Mouse (Mus musculus) spleen, embryonic (tissue): ENCODE results near the gene Nudt13.

Experiments used
- CTCF ChIA-PET: fragments of 350-600 bp; sonication (Branson Sonifier 250); formaldehyde crosslinking; loops from one replicate; lab custom pipeline; 2022; lab: Charles Lee

Nudt13 gene

DNA sequence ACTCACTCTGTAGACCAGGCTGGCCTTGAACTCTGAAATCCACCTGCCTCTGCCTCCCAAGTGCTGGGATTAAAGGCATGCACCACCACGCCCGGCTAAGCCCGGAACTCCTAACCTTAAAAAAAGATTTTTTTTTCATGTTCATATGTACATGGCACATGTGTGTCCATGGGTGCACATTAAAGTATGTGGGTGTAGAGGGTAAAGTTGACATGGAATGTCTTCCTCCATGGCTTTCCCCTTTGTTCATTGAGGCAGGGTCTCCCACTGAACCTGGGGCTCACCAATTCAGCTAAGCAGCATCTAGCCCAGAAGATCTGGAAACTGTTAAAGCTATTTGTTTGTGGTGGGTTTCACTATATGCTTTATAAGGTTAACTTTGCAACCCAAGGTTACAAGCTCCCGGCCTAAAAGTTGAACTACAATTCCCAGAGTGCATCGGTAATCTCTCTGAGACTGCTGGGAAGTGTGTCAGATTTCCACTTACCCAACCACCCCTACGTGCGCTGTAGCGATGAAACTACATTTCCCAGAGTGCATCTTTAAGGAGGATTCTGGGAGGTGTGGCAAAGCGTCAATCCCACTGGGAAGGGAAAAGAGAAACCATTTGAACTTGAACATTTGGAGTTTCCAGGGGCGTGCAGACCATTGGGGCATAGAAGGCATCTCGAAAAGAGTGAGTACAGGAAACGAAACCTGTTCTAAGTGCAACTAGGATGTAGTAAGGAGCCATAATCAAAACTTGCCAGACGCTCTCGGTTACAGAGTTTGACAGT lies at the start of gene Nudt13:
TSS of gene Nudt13 (plus strand) at position 581 of the 776 bp plus-strand sequence.
- CTCF ChIA-PET = interaction anchor here (0.5 to 0.6 kb wide), 2 partner anchors 69 to 83 kb away, joined by 9 to 11 read pairs; no protein-coding TSS in a partner anchor

DNA sequence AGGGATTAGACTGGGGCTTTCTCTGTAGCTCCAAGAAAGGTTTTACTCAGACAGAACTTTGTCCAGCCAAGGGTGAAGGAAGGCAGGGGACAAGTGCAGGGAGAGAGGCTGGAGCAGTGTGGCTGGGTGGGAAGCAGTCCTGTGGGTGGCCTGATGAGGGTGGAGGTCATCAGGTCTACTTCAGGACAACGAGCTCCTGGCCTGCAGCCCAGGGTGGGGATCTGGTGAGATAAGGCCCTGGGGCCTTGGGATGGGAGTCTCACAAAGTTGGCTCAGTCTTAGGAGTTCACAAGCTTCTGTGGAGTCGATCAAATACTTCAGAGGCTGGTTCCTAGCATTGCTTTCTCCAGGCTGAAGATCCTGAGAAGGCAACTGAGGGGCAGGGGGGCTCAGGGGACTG lies 49.2 kb upstream of the Nudt13 start:
- CTCF ChIA-PET = interaction anchor here (0.5 kb wide), 1 partner anchor 33 kb away, joined by 5 read pairs; no protein-coding TSS in a partner anchor

DNA sequence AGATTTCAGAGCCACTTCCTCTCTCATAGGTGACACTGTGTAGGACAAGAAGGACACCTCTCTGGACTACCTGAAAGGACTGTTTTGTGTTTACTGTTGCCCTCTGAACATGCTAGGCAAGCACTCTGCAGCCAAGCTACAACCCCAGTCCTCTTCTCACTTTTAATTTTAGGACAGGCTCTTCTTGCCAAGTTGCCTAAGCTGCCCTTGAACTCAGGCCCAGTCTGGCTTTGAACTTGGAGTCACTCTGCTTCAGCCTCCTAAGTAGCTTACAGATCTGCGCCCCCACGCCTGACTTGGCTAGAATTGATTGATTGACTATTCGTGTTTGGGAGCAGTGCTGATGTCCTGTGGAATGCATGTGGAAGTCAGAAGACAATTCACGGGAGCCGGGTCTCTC lies 48.6 kb upstream of the Nudt13 start:
- CTCF ChIA-PET = interaction anchor here (0.5 kb wide), 1 partner anchor 34 kb away, joined by 5 read pairs; no protein-coding TSS in a partner anchor

DNA sequence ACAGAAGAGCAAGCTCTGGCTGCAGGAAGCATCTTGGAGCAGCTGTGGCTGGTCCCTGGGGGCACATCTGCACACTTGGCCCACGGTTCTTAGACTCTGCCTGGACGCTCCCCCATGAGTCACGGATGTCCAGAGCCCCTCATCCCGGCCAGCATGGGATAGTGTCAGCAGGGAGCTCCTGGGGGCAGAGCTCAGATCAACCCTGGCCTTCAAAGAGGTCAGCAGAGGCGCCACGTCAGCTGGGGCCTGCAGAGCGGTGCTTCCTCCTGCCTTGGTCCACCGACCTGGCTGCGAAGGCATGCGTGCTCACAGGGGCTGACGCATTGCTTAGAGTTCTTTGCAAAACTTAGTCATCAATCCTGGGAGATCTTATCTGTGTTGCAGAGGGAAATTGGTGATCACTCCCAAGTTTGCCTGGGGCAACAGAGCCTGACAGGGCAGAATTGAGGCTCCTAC lies 47.7 kb upstream of the Nudt13 start:
- CTCF ChIA-PET = no interaction called here

DNA sequence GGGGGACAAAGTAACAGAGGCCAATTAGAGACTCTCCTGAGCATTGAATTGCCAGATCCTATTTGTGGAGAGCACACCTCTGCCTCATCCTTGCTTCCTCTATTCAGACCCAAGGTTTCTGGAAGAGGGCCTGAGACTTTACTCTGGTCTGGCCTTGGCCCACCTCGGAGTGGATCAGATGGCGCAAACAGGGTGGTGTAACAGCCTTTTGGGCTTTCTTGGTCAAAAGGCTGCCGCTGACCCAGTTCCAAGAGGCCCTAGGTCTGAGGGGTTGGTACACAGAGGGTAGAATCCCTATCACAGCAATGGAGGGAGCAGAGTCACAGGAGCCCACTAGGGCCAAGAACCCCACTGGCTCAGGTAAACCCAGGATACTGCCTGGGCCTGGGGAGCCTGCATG lies 46.5 kb upstream of the Nudt13 start:
- CTCF ChIA-PET = no interaction called here

DNA sequence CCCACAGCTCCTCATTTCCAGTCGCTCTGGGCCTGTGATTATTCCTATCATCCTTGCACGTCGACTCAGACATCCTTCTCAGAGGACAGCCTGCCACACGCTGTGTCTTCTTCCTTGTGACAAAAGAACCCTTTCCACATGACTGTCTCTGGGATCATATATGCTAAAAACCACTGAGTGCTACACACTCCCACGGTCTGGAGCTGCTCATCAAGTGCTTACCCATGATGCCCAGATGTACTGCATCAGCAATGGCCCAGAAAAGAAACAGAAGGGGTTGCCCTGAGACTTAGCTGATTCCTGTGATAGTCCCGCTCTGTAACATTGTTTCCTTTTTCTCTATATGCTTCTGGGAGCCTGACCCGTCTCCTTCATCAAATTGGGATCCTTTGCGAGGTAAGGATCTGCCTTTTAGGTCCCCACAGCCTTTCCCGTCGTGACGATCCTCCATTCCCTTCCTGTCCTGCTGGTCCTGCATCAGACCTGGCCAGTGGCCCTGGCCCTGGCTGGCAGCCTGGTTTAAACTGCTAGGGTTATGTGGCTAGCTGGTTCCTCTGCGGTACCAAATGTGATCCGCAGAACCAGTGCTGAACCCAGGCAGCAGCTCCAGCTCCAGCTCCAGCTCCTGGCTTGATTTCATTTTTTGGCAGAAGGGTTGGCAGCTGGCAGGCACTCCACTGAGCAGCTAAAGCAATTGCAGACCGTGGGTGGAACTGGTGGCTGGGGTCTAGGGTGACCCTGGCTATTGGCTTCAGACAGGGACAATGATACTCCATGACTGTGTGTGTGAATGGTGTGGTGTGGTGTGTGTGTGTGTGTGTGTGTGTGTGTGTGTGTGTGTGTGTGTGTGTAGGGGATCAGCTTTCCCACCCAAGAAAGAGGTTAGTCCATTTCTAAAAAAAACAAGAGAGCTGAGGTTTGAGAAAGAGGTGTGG lies 44.0 kb upstream of the Nudt13 start:
- CTCF ChIA-PET = interaction anchor here (0.6 kb wide), 1 partner anchor 489 kb away, joined by 4 read pairs; no protein-coding TSS in a partner anchor

DNA sequence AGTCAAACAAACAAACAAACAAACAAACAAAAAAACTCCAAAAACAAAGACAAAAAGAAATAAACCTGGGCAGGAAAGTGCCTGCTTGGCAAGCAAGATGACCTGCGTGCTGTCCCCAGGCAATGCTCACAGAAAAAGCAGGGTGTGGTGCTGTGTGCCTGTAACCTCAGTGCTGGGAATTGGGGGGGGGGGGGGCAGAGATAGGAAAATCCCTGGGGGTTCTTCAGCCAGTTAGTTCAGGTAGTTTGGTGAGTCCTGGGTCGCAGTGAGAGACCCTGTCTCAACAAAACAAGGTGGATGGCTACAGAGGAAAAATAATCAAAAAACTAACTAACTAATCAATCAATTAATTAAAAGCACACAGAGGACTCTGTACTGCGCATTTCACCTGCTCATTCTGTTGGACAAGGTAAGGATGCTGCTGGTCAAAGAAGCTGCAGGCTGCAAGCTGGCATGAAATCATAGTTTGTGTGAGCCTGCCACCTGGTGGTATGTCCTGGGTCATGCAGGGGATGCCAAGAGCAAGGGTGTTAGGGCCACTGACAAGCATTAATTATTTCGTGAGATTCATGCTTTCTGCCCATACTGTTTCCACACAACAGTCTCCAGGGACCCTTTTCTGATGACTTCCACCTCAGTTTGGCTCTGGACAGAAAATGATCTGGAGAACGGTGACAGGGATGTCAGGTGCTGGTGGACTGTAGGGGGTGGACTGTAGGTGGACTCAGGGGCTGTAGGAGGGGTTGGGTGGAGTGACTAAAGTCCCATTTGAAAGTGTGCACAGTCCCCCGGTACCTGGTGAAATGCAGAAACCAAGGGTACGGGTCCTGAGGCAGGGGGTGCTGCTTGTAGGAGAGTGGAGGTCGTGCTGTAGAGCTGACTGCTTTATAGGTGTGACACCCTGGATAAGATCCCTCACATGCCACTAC lies 36.0 kb upstream of the Nudt13 start:
- CTCF ChIA-PET = interaction anchor here (0.7 to 2.6 kb wide), 2 partner anchors 145 to 174 kb away, joined by 3 to 25 read pairs; no protein-coding TSS in a partner anchor

DNA sequence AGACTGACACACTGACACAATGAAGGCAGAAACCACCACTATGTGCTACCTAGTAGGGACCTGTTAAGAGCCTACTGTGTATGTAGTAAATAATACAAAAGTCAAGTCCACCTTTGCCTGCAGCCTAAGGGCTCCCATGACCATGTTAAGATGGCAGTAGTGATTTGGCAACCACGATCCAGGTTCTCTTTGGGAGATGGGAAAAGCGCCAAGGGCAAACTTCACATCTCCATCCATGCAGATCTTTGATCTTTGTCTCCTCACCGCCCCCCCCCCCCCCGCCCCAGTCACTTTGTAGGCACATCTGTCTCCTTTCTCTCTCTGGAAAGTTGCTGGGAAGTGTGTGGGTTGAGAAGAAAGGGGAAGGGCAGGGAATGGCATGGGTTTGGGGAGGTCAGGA lies 32.2 kb upstream of the Nudt13 start:
- CTCF ChIA-PET = no interaction called here

DNA sequence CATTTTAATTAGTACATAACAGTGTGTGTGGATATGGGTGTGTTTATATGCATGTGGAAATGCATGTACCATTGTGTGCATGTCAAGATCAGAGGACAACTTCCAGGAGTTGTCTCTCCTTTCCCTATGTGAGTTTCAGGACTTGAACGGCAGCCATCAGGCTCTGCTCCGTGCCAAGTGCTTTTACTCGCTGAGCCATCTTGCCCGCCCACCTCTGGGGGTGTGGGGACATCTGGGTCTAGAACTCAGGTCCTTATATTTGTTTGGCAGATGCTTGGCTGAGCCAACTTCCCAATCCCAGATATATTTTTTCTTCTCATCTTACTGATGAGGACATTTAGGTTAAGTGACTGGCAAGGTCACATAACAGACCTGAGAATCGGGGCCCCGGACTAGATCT lies 26.1 kb upstream of the Nudt13 start:
- CTCF ChIA-PET = no interaction called here

DNA sequence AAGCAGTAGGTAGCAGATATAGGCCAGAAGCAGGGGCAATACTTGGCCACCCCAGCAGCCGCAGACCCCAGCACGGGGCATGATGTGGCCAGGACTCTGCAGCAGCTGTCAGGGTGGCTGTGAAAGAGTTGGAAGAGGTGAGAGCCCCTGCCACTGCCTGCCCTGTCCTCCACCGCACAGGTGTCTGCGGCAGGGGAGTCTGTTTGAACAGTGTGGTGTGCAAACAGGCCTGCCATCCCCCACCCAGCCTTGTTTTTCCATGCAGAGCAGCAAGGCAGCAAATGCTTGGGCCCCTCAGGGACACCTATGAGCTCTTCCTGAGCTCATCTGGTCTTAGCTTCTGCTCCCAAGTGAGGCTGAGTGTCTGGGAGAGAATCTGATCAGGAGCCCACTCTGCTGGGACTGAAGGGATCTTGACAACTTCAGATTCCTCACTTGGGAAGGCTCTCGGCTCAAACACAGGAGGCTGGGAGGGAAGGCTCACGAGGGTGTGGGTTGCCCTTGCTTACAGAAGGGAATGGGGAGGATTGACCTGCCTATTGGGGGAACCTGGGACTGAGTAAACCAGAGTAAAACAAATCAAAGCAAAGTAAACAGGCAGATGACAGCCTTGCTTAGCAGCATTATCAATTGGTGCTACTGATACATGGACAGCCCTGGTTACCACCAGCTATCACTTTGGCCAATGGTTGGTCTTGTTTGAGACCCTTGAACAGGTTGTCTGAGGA lies 25.3 kb upstream of the Nudt13 start, which contains the start of gene Kcnk16:
TSS of gene Kcnk16 (minus strand) at position 118 of the 728 bp plus-strand sequence.
- CTCF ChIA-PET = interaction anchor here (1.0 kb wide), 1 partner anchor 29 kb away, joined by 3 read pairs; no protein-coding TSS in a partner anchor

DNA sequence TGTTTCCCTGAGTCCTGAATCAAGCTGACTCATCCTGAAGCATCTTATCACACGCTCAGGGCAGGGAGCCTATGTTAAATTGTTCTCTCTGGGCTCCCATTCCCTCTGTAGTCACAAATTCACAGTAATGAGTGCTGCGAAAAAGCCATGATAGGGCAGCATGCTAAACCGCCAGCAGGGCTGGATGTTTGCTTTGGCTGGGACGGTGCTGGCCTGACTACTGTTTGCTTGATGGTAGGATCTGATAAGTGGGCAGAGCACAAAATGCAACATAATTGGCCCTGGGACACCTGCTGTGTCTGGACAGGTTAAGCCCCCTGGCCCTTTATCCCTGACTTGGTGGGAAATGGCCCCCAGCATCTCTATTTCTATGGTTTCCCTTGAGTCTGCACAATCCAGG lies 3.1 kb upstream of the Nudt13 start:
- CTCF ChIA-PET = interaction anchor here (0.5 kb wide), 1 partner anchor 367 kb away, joined by 8 read pairs; no protein-coding TSS in a partner anchor

DNA sequence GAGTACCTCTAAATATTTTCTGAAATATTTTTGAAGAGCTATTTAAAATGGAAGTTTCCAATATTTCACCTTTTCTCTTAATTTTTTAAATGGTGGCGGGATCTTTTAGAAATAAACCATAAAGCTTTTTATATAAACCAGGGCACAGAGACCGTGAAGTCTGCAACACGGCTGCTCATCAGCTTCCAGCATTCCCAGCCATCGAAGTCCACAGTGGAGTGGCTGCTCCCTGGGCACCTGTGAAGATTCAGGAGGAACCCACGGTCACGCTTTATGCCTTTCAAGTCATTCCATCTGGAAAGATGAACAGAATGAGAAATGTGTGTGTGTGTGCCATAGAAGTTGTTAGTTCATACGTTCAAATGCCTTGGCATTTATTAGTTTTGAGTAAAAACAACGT lies 450 bp downstream of the Nudt13 start:
- CTCF ChIA-PET = interaction anchor here (0.6 kb wide), 2 partner anchors 69 to 232 kb away, joined by 9 to 11 read pairs; no protein-coding TSS in a partner anchor

DNA sequence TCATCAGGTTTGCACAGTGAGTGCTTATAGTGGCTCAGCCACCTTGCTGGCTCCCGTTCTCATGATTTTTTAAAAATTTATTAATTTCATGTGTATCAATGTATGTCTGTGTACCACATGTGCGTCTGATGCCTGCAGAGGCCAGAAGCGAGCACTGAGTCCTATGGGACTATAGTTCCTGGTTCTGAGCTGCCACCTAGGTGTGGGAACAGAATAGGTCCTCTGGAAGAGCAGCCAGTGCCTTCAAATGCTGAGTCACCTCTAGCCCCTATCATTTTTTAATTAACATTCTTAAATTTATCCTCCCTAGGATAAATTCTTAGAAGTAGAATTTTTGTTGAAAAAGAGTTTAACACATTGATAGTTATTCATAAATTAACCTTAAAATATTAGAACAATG lies 3.1 kb downstream of the Nudt13 start:
- CTCF ChIA-PET = interaction anchor here (0.9 kb wide), 1 partner anchor 28 kb away, joined by 3 read pairs; no protein-coding TSS in a partner anchor

DNA sequence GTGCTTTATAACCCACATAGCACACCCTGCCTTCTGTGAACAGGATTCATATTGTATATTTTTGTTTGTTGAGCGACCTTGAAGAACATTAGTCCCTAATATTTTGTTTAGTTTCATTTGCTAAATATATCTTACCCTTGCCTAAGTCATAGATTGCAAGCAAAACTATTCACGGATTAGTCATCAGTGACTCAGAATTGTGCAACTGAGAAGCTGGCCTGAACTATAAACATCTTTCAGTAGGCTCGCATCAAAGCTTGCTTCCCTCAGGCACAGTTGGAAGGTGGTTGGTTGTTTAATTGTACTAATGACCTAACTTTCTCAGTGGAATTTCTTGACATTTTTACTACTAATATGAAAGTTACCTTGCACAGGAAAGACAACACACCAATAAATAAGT lies 3.6 kb downstream of the Nudt13 start:
- CTCF ChIA-PET = interaction anchor here (0.9 kb wide), 1 partner anchor 29 kb away, joined by 3 read pairs; no protein-coding TSS in a partner anchor

DNA sequence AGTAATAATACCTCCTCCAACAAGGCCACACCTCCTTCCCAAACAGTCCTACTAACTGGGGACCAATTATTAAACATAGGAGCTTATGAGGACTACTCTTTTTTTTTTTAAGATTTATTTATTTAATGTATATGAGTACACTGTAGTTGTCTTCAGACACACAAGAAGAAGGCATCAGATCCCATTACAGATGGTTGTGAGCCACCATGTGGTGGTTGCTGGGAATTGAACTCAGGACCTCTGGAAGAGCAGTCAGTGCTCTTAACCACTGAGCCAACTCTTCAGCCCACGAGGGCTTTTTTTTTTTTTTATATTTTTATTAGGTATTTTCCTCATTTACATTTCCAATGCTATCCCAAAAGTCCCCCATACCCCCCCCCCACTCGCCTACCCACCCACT lies 10.6 kb downstream of the Nudt13 start:
- CTCF ChIA-PET = interaction anchor here (0.7 kb wide), 1 partner anchor 115 kb away, joined by 3 read pairs; no protein-coding TSS in a partner anchor

DNA sequence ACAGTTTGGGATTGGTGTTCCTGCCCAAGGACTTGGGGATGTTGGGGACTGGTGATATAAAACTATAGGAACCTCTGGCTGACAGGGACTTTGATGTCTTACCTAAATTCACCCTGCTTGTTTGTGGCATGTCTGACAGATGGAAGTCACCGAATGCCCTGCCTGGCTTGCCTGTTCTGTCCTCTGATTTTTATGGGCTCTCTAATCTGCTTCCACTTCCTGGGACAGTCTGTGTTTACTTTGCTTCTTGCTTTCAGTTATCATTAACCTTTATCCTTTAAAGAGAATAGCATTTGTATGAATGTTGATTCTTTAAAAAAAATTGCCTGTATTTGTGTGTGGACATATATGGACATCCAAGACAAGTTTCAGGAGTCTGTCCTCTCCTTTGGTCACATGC lies 20.6 kb downstream of the Nudt13 start:
- CTCF ChIA-PET = no interaction called here

DNA sequence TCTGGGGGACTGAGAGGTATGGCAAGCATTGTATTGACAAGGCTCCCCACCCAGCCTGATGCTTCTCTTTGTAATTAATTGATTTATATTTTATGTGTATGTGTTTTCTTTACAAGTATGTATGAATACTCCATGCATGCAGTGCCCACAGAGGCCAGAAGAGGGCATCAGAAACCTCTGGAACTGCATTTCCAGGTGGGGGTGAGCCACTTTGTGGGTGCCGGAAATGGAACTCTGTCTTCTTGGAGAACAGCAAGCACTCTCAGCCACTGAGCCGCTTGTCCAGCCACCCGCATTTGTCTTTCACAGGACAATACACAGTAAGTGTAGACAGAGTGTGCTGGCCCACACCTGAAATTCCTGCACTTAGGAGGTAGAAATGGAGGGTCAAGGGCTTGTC lies 24.9 kb downstream of the Nudt13 start:
- CTCF ChIA-PET = no interaction called here

DNA sequence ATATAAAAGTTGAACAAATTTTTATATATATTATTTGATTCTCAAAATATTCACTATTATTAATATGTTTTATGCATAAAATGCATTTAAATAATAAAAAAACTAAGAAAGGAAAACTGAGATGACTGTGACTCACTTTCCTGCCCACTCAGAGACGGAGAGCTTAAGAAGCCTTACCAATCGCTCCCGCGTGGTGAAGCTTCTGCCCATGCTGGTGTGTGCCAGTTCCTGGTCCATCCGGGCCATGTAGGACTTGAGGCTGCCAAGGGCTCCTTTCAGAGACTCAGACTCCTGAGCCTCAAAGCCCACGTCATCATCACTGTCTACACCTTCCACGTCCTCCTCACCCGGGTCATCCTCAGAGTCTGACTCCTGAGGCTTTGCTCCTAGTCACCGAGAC lies 29.7 kb downstream of the Nudt13 start:
- CTCF ChIA-PET = no interaction called here

DNA sequence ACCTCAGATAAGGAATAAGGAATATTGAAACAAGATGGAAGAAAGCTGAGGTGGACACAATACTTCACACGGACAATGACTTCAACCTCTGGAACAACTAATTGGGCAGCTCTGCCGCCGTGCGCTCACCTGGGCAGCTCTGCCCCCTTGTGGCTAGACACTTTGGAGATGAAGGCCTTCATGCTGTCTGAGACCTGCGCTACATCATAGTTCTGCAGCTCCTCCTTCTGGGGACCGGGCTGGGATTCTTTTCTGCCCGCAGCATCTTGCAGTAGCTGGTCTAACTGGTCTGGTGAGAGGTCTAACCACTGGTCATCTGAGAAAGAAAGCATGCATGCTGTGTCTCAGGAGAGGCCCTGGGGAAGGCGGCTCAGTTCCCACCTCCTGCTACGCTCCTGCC lies 34.0 kb downstream of the Nudt13 start:
- CTCF ChIA-PET = no interaction called here

DNA sequence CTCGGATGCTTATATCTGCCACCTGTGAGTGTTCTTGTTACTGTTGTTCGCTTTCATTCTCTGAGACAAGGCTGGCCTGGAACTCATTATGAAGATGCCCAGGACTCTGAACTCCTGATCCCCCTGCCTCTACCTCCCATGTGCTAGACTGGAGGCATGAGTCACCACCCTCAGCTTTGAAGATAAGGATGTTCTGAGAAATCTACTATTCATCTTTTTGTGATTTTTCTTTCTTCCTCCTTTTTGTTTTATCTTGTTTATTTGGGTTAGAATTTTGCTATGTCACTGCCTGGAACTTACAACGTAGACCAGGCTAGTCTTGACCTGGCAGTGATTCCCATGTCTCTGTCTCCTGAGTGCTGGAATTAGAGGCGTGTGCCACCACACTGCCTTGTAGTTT lies 36.8 kb downstream of the Nudt13 start:
- CTCF ChIA-PET = no interaction called here
